Mouse (Mus musculus): ENCODE results near the gene Ms4a2.
A peak's percentile ranks its signal among the peaks of the same experiment; 100 is the strongest.

DNA sequence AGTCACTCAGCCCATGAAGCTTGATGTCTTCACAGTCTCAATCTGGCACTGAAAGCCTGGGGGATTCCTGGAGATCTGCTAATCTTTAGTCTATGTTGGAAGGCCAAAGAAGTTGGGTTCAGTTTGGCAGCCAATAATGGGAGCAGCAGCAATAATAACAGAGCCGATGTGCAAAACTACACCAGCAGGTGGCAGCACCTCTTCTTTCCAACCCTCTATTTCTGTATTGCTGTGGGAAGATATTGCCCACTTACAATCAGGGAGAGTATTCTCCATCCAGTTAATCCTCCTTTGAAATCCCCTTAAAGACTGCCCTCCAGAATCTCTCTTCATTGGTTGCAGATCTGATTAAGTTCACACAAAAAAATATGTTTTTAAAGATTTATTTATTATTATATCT, 15.3 kb downstream of the Ms4a2 start:
- TF ChIP-seq CTCF (IDR thresholded peaks at IDR 0.05; ENCODE audit: extremely low read depth, insufficient read depth, low read length) = peak; percentile 49; the same call in 1 of the 2 replicates
- TF ChIP-seq POLR2A (IDR thresholded peaks at IDR 0.05; ENCODE audit: extremely low read depth, insufficient read depth, low read length) = no peak

Measured in cortical plate, adult 2 months (tissue).